Mouse (Mus musculus) lung, postnatal 0 days (tissue): ENCODE measurements at regions not wholly inside any gene's neighbourhood (a gene's known extent, or its start where the extent isn't known, plus 50 kb on each side); places are given as distances from the start of the nearest gene placed in this dataset.

Experiments used
- CTCF ChIP-seq: IDR thresholded peaks from 2 replicates; pipeline ENCODE4 v1.5.1; 2016; ENCODE audit warnings: antibody characterized with exemption, mild to moderate bottlenecking
- EP300 ChIP-seq: IDR thresholded peaks from 2 replicates; pipeline ENCODE4 v1.6.1; 2016; ENCODE audit warnings: antibody characterized with exemption, mild to moderate bottlenecking, control low read depth

- TF ChIP-seq EP300 (no peak), CTCF (no peak)
Measured at GRCm38 (mm10) chr2:107935336-107935735, 644.9 kb downstream of the Kcna4 start.
